Mouse (Mus musculus) monocyte, adult 2 months (primary cell): ENCODE measurements around the gene Scnm1.
A peak's percentile ranks its signal among the peaks of the same experiment; 100 is the strongest.

Source experiments
- DNase-seq, 2 experiments: peaks; one replicate each; pipeline ENCODE4 v3.0.0; 2022; ENCODE audit warnings: low spot score in 2 of 2, low read depth in 1 of 2

Scnm1 gene

GRCm38 (mm10) chr3:95133680-95134101 is at the start of gene Scnm1, which contains the start of gene Lysmd1:
TSS of gene Scnm1 (minus strand) at chr3:95134011.
TSS of gene Lysmd1 (plus strand) at chr3:95134088.
- peak; percentile 75 to 79 for DNase-seq

GRCm38 (mm10) chr3:95181841-95182240 is 48.0 kb upstream of the Scnm1 start:
- DNase-seq = no peak

- DNase-seq = no peak
Measured at GRCm38 (mm10) chr3:95179890-95180289, 46.1 kb upstream of the Scnm1 start.

GRCm38 (mm10) chr3:95178948-95179347 is 45.1 kb upstream of the Scnm1 start:
- no peak for DNase-seq

GRCm38 (mm10) chr3:95177583-95177982 is 43.8 kb upstream of the Scnm1 start:
- DNase-seq = no peak

- no peak for DNase-seq
Measured at GRCm38 (mm10) chr3:95176500-95176899, 42.7 kb upstream of the Scnm1 start.

- DNase-seq = peak; percentile 45 to 79
Measured at GRCm38 (mm10) chr3:95174011-95174592, 40.3 kb upstream of the Scnm1 start.

- DNase-seq = no peak
Measured at GRCm38 (mm10) chr3:95173256-95173949, 39.6 kb upstream of the Scnm1 start.

GRCm38 (mm10) chr3:95172526-95173255 is 38.9 kb upstream of the Scnm1 start:
- DNase-seq = no peak

- no peak for DNase-seq
Measured at GRCm38 (mm10) chr3:95171105-95171504, 37.3 kb upstream of the Scnm1 start.

GRCm38 (mm10) chr3:95169996-95170395 is 36.2 kb upstream of the Scnm1 start:
- no peak for DNase-seq

GRCm38 (mm10) chr3:95164840-95165239 is 31.0 kb upstream of the Scnm1 start:
- DNase-seq = no peak

GRCm38 (mm10) chr3:95164256-95164550 is 30.4 kb upstream of the Scnm1 start:
- no peak for DNase-seq

- DNase-seq = no peak
Measured at GRCm38 (mm10) chr3:95163419-95164255, 29.8 kb upstream of the Scnm1 start.

GRCm38 (mm10) chr3:95162345-95162628 is 28.5 kb upstream of the Scnm1 start:
- no peak for DNase-seq

- no peak for DNase-seq
Measured at GRCm38 (mm10) chr3:95161618-95162344, 28.0 kb upstream of the Scnm1 start.

- DNase-seq = no peak
Measured at GRCm38 (mm10) chr3:95161041-95161551, 27.3 kb upstream of the Scnm1 start.

GRCm38 (mm10) chr3:95159987-95160963 is 26.5 kb upstream of the Scnm1 start, which contains the start of gene Sema6c:
TSS of gene Sema6c (plus strand) at chr3:95160457.
- DNase-seq = peak; percentile 52 to 69

GRCm38 (mm10) chr3:95159511-95159986 is 25.7 kb upstream of the Scnm1 start:
- no peak for DNase-seq
